Mouse (Mus musculus): ENCODE results near the gene Adgrg6.
A peak's percentile ranks its signal among the peaks of the same experiment; 100 is the strongest.

Gene Adgrg6

DNA sequence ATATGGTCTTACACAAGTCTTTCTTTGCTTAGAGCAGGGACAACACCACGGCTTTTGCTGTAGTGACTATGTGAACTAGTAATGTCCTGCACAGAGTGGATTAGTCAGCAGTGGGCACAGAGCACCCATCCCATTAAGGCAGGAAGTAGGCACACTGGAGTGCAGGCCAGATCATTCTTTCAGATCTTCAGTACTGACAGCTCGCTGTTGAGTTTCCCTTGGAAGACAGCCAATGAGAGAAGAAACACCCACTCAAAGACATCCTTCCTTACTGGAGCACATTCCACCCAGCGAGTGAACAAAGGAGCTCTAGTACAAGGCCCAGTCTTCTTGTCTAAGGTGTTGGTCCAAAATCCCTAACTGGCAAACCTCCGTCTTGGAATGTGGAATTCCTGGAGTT, 53.6 kb downstream of the Adgrg6 start:
- DNase-seq (ENCODE audit: low spot score in 2 of 2): no peak

DNA sequence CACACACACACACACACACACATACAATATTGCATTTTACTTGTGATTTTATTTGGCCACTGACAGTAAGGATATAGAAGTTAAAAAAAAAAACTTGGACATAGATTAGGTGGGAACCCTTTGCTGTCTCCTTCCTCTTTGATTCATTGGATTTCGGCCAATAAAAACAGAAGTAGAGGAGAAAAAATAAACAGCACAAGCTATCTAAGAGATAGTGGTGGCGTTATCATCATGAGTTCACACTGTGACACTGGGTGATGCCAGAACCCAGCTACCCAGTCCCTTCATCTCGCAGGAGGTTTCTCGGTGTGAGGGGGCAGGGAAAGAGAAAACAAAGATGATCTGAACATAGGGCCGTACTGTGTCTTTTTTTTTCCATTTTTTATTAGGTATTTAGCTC, 62.2 kb downstream of the Adgrg6 start:
- DNase-seq (ENCODE audit: low spot score in 2 of 2): no peak

GRCm38 (mm10) chr10:14482483-14482882, 63.0 kb downstream of the Adgrg6 start:
- no peak for DNase-seq (ENCODE audit: low spot score in 2 of 2)

DNA sequence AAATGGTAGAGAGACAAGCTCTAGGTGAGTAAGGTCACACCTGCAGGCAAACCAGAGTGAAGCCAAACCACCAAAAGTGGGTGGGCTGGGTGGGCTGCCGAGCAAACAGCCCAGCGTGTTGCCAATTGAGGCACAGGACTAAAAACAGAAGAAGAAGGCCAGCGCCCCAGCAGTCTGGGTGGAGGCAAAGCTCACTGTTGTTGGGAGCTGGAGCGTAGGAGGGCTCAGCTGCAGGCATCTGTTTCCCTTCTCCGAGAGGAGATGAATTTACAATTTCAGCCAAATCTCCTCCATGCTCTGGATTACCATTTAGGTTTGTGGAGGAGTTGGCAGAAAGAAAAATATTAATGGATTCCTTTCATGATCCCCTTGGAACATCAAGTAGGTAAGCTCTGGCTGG, 64.5 kb downstream of the Adgrg6 start:
- no peak for DNase-seq (ENCODE audit: low spot score in 2 of 2)

DNA sequence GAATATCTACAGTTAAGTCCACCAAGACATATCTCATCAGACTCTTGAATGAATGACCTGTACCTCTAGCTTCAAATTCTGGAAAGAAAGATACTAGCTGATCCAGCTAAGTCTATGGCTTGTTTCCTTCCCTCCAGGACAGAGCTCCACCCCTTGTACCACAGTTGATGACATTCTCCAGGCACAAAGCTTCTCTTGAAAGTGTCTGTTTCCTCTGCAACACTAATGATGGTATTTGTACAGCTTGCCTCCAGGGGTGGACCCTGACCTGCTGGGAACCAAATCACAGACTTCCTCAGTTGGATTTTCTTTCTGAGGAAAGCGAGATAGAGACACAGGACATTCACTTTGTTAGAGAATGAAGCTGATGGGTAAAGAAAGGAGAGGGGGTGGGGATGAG, 69.1 kb downstream of the Adgrg6 start:
- DNase-seq (ENCODE audit: low spot score in 2 of 2): no peak

GRCm38 (mm10) chr10:14475641-14476040, 69.8 kb downstream of the Adgrg6 start:
- no peak for DNase-seq (ENCODE audit: low spot score in 2 of 2)

DNA sequence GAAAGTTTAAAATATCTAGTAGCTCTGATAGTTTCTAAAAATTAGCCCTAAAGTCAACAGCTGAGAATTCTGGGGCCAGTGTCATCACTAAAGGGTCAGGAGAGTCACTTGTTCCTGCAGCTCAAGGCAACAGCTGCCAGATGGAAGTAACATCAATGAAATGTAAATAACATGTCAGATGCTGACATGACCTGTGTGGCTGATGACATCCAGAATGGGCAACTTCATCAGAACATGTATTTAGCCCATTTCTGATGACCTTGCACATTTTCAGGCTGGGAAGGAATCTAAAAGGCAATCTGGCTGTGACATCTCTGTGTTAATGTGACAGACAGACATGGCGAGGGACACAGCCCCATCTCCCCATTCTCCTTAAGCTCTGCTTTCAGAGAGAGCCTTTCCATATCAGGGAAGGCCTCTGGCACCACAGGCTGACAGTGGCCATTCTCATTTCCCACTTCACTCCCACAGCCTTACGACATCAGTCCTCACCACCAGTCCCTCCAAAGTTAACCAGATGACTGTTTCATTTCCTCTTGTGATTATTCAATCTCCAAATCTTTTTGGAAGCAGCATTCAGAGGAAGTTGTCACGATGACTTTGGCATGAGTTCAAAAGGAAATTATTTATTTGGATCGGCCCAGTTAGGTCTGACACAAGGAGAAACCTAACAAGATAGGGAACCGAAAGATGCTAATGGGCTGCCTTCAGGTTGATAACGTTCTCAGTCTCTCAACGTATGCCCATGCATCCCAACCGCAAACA, 70.7 kb downstream of the Adgrg6 start:
- peak; percentile 2 to 8 for DNase-seq (ENCODE audit: low spot score in 2 of 2)

GRCm38 (mm10) chr10:14471039-14471550, 74.4 kb downstream of the Adgrg6 start:
- DNase-seq (ENCODE audit: low spot score in 2 of 2): no peak

DNA sequence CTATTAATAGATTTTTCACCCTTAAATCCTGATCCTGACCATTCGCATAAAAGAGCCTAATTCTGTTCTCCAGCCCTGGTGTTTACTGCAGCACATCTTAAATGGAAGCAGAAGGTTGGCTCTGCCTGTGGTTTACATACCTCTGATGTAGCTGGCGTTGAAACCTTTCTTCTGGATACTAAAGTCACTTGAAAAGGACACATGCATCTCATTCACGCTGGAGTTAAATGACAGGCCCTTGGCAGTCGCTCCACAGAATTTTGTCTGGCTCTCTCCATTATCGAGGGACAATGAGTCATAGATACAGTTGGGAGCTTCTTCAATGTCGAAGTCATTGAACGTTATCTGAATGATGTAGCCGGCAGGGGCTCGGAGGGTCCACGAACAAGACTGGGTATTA, 76.8 kb downstream of the Adgrg6 start:
- DNase-seq (ENCODE audit: low spot score in 2 of 2): no peak

- DNase-seq (ENCODE audit: low spot score in 2 of 2): no peak
These were observed 81.5 kb downstream of the Adgrg6 start for GRCm38 (mm10) chr10:14463796-14464511.

DNA sequence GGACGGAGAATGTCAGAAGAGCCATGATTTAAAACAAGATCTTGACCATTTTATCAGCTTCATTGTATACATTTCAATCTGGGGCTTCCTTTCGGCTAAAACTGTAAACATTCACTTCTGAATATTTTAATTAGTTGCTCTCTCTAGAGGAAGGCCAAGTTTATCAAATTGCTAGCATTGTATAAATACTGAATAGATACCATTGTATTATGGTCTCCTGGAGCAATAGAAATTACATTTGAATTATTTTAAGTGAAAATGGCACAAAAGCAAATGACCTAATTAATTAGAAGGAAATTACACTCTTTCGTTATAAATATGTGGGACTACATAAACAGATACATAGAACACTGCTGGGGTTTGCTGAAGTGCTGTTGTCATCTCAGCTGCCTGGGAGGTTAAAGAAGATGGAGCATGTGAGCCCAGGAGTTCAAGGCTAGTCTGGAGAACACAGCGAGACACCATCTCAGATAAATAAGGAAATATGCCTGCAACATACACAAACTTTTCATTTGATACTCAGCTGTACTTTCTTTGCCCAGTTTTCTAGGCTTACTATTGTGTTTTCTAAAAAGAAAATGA, 84.4 kb downstream of the Adgrg6 start:
- no peak for DNase-seq (ENCODE audit: low spot score in 2 of 2)

- no peak for DNase-seq (ENCODE audit: low spot score in 2 of 2)
These were observed 85.1 kb downstream of the Adgrg6 start for GRCm38 (mm10) chr10:14460252-14460932.

- no peak for DNase-seq (ENCODE audit: low spot score in 2 of 2)
These were observed 85.6 kb downstream of the Adgrg6 start for GRCm38 (mm10) chr10:14459819-14460218.

DNA sequence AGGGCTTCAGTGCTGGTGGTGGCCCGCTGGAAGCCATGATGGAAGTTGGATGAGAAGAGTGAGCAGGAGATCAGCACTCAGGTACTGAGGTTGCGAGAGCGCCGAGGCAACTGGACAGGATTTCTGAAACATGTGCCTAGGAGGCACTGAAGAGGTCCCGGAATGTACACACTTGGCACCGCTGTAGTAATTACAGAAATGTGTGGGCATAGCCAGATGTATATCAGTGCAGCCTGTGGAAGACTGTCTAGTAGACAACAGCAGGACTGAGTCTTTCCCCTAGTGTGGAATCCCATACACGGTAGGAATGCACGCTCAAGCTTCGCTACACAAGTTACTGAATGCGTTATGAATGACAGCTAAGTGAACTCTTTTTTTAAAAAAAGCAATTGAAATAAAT, 86.1 kb downstream of the Adgrg6 start:
- no peak for DNase-seq (ENCODE audit: low spot score in 2 of 2)

DNA sequence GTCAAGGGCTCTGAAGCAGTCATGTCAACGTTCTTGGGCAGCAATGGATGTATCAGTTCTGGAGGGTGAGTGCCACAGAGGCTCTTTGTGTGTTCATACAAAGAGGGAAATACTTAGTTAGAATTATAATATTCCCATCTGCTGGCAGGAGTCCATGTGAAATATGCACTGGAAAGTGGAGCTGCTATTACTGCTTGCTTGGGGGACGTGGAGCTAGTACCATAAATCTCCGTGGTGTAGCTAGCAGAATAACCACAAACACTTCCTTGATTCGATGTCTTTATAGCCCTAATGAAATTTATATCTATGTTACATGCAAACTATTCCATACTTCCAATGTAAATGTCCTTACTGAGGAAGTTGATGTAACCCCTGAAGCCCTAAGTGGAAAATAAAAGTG, 91.0 kb downstream of the Adgrg6 start:
- no peak for DNase-seq (ENCODE audit: low spot score in 2 of 2)

DNA sequence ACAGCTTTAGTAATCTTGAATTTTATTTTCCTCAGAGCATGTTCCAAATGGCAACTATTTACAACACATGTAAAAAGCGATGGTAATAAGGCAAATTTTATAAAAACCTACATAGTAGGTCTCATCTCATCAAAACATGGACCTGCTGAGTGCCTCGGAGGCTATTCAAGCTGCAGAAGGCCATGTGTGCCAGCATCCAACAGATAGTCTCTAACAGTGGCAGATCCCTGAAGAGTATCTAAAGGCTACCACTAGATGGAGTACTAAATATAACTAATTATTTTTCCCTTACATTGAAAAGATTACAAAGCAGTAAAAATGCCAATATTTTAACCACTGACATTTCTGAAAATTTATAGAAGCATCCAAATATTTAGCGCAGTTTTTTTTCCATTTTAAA, 93.6 kb downstream of the Adgrg6 start:
- DNase-seq (ENCODE audit: low spot score in 2 of 2): no peak

- DNase-seq (ENCODE audit: low spot score in 2 of 2): no peak
These were observed 95.4 kb downstream of the Adgrg6 start for GRCm38 (mm10) chr10:14450073-14450472.

- DNase-seq (ENCODE audit: low spot score in 2 of 2): no peak
These were observed 99.7 kb downstream of the Adgrg6 start for GRCm38 (mm10) chr10:14445590-14446291.

DNA sequence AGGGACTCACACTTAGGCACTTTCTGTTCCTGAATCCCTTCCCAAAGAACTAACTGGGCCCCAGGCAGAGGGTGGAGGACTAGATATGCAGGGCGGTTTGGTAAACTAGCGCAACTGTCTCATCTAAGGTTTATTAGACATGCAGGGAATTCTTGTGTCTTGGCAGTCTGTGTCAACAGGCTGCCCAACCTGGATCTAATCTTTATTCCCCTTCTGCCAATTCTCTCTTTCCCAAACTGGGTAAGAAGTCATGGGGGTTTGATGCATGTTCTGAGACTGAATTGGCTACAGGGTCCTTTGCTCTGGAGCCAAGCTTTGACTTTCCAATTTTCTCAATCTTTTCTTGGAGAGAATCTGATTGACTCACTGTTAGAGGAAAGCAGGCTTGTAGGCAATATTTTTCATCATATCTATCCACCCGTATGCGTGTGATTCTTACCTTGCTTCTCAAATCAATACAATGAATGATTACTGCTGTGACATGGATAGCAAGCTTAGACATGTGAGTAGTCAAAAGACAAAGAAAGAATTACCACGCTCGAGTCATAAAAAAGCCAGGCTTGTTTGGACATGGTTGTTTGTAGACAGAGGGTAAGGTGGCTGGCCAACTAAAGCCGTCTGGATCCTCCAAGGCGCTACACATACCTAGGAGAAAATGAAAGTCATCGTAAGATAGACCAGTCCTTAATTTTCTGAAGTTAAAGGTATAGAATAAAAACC, 104.4 kb downstream of the Adgrg6 start:
- DNase-seq (ENCODE audit: low spot score in 2 of 2): no peak

GRCm38 (mm10) chr10:14404070-14404469, 141.4 kb downstream of the Adgrg6 start:
- DNase-seq (ENCODE audit: low spot score in 2 of 2): peak in 1 of 2 experiments; percentile 9

DNA sequence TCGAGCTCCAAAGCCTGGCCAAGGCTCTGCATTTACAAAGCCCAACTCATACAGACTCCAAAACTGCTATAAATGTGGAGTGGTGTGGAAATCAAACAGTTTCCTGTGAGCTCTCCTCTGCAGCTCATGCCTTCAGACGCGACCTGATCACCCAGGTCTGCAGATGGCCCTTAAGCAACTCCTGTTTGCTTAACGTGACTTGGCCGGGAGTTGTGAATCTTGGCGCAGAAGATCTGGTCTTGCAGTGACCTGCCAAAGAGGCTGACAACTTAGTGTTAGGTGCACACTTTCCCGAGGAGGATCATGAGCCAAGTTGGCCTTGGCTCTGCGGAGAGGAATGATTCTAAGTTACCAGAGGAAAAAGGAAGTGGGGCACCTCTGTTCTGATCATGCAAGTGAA, 143.7 kb downstream of the Adgrg6 start:
- no peak for DNase-seq (ENCODE audit: low spot score in 2 of 2)
